Mouse (Mus musculus) hindbrain, embryonic 12.5 days (tissue): Measurements from ENCODE around the gene Rrp12. TPM values are rescaled to one million over a fixed set of nuclear protein-coding genes. Genes with fewer than 3 reads are reported as not detected.
A peak's percentile ranks its signal among the peaks of the same experiment; 100 is the strongest.
"Not testable (repeated sequence)": the region's sequence is repeated elsewhere in the genome, so short reads cannot be mapped to it uniquely, and the experiment has no call there.

Experiments used
- ATAC-seq: fragments of 200-750 bp; cut with Nextera tagmentation; 2 replicates; pipeline ENCODE4 v1.8.0; 2017; ENCODE audit warnings: moderate TSS enrichment; ENCODE audit not compliant: low FRiP score
- H3K27ac ChIP-seq: fragments of 300-500 bp; sonication (generic); 2 replicates; pipeline ENCODE4 v1.5.1; 2016; ENCODE audit warnings: mild to moderate bottlenecking
- H3K27me3 ChIP-seq: fragments of 300-500 bp; sonication (generic); 2 replicates; pipeline ENCODE4 v1.6.1; 2016; ENCODE audit warnings: mild to moderate bottlenecking
- H3K36me3 ChIP-seq: fragments of 300-500 bp; sonication (generic); 2 replicates; pipeline ENCODE4 v1.6.1; 2016; ENCODE audit warnings: mild to moderate bottlenecking
- H3K4me1 ChIP-seq: fragments of 300-500 bp; sonication (generic); 2 replicates; pipeline ENCODE4 v1.6.1; 2016
- H3K4me2 ChIP-seq: fragments of 300-500 bp; sonication (generic); replicated peaks from 2 replicates; pipeline ENCODE4 v1.6.1; 2016; ENCODE audit warnings: mild to moderate bottlenecking
- H3K4me3 ChIP-seq: fragments of 300-500 bp; sonication (generic); 2 replicates; pipeline ENCODE4 v1.5.1; 2016; ENCODE audit warnings: mild to moderate bottlenecking
- H3K9ac ChIP-seq: fragments of 300-500 bp; sonication (generic); 2 replicates; pipeline ENCODE4 v1.6.1; 2016; ENCODE audit warnings: mild to moderate bottlenecking, moderate library complexity
- H3K9me3 ChIP-seq: fragments of 300-500 bp; sonication (generic); replicated peaks from 2 replicates; pipeline ENCODE4 v1.6.1; 2016; ENCODE audit warnings: mild to moderate bottlenecking
- whole genome bisulfite sequencing: fragments of 180-500 bp; shearing (Covaris S2); methylation state at CpG from one replicate; pipeline ENCODE4 v1.1.7; 2016; 5-methylcytosine and 5-hydroxymethylcytosine counted together
- polyA plus RNA-seq: library from polyadenylated mRNA; unstranded; fragments of >200 nt; fragmentation: Nextera tagmentation; extraction: Ambion mirVana; gene quantifications from 2 replicates; pipeline ENCODE4 v1.2.1, GENCODE M21; 2016

Gene Rrp12
- polyA plus RNA-seq, 1 experiment from 2014 or later = 20.9 TPM

DNA sequence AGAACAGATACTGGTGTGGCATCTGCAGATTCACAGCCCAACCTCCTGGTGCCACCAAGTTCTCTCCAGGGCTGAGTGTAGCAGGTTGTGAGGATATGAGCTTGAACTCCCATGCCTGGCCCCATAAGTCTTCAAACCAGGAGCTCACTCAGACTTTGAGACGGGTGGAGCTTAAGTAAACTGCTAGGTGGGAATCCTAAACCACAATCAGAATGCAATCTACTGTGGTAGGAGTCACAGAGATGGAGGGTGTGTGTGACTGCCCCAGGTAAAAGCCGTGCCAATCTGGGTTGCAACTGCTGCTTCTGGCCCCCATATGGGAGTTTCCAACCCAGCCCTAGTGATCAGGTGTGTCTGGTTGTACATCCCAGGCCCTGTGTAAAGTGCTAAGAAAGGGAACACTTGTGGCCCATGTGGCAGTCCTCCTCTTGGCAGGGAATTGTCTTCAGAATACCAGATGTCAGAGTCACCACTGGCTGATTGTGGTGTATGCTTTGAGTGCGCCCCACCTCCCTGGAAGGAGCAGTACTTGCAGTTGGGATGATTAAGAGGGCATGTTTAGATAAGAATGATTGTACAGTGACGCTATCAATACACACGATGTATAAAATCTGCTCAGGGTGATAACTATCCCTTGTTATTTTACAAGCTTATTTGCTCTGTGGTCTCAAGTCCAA, 38.7 kb downstream of the Rrp12 start:
- WGBS = 89% methylated on average over 5 of the region's 5 CpGs
- no peak for ATAC-seq

DNA sequence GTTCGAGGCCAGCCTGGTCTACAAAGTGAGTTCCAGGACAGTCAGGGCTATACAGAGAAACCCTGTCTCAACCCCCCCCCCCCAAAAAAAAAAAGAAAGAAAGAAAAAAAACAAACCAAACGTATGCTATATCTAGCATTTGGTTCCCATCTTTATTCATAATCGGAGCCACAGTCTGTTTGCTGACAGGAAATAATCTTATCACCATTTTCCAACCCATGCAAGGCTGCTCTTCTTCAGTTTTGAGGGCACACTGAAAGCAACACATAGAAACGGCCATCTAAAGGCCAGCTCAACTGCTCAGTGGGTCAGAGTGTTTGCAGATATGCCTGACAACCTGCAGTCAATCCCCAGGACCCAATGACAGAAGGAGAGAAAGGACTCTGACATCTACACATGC, 43.5 kb downstream of the Rrp12 start:
- H3K4me1 ChIP-seq = peaks cover 24% of the 10 kb centered on the region
- H3K36me3 ChIP-seq = no peaks in the 10 kb centered on the region
- no peak overlapping the region for H3K27ac ChIP-seq
- H3K9ac ChIP-seq = no peak overlapping the region
- WGBS = 85% methylated on average over 4 of the region's 4 CpGs
- H3K27me3 ChIP-seq = no peaks in the 10 kb centered on the region
- H3K9me3 ChIP-seq = no peaks in the 10 kb centered on the region
- no peak overlapping the region for H3K4me3 ChIP-seq
- no peak overlapping the region for H3K4me2 ChIP-seq
- ATAC-seq = no peak

More for the DNA sequence above, 38.7 kb downstream of the Rrp12 start:
- Histone ChIP-seq H3K36me3 (peaks cover 12% of the 10 kb centered on the region), H3K4me3 (no peak overlapping the region), H3K4me2 (no peak overlapping the region), H3K27ac (no peak overlapping the region), H3K9me3 (no peaks in the 10 kb centered on the region), H3K27me3 (no peaks in the 10 kb centered on the region), H3K4me1 (no peaks in the 10 kb centered on the region), H3K9ac (no peak overlapping the region)

DNA sequence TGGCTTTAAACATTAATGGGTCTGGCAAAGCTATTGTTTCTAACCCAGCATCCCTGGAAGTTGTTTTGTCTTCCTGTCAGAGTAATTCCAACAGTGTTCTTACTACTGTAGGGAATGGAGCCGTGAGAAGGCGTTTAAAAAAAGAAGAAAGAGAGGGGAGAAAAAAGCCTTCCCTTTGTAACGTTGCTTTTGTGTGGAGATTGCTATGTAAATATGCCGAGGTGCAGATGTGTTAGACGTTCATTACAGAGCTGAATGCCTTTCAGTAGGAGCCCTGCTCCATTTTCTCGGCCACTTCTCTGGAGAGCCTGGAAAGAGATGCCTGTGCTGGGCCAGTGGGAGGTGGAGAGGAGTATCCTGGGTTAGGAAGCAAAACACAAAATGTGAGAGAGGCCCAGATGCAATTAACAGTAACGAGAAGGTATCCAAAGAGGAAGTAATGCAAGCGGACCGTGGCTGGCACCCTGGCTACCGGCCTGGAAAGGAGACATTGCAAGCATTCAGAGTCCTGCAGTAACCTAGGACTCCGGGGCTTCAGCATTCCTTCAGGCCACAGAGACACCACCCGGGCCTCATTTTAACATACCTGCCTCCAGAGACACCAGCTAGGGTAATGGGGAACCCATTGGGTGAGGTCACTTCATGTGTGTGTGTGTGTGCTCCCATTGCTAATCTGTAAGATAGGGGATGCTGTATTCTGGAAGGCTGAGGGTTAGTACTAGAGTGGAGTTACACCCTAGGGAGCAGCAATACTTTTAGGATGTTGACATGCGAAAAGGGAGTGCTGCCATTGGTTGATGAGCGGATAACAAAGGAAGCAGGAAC, 45.0 kb downstream of the Rrp12 start:
- WGBS = 15% methylated on average over 14 of the region's 14 CpGs
- Histone ChIP-seq H3K9me3 (no peaks in the 10 kb centered on the region), H3K4me3 (no peak overlapping the region), H3K27me3 (no peaks in the 10 kb centered on the region), H3K4me1 (peaks cover 34% of the 10 kb centered on the region), H3K27ac (peak overlapping the region; percentile 85), H3K9ac (no peak overlapping the region; the same call in 1 of the 2 replicates), H3K4me2 (peak overlapping the region; percentile 29), H3K36me3 (no peaks in the 10 kb centered on the region)
- ATAC-seq = no peak

DNA sequence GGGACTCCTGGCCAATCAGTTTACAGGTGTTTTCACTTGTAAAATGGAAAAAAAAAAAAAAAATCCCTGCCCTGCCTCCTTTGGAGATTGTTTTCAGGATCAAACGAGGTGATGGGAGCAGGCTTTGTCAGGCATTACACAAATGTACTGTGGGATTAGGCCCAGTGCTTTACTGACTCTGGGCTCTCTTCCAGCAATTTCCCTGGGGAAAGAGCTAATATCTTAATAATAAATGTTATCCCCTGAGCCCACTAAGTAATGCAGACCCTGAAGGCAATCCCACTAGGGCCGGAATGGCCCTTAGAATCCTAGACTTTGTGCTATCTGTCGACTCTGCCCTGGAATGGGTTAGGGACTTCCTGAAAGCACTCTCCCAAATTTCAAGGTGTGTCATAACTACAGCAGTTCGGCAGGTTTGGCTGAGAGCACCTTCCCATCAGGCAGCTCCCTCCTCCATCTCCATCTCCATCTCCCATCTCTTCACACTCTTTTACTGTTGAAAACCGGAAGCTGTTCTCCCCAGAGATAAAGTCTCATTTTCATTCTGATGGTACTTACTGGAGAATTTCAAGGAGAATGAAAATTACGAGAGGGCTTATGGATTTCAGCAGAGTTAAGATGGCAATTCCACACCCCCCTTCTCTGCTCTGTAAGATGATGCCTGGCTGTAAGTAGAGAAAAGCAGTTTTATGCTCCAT, 45.8 kb downstream of the Rrp12 start:
- Histone ChIP-seq H3K9ac (no peak overlapping the region), H3K27me3 (no peaks in the 10 kb centered on the region), H3K36me3 (no peaks in the 10 kb centered on the region), H3K4me3 (no peak overlapping the region), H3K9me3 (no peaks in the 10 kb centered on the region), H3K4me1 (peaks cover 36% of the 10 kb centered on the region), H3K4me2 (peak overlapping the region; percentile 29; the same call in 1 of the 2 replicates), H3K27ac (peak overlapping the region; percentile 85)
- 18% methylated on average over 6 of the region's 6 CpGs for WGBS
- no peak for ATAC-seq

DNA sequence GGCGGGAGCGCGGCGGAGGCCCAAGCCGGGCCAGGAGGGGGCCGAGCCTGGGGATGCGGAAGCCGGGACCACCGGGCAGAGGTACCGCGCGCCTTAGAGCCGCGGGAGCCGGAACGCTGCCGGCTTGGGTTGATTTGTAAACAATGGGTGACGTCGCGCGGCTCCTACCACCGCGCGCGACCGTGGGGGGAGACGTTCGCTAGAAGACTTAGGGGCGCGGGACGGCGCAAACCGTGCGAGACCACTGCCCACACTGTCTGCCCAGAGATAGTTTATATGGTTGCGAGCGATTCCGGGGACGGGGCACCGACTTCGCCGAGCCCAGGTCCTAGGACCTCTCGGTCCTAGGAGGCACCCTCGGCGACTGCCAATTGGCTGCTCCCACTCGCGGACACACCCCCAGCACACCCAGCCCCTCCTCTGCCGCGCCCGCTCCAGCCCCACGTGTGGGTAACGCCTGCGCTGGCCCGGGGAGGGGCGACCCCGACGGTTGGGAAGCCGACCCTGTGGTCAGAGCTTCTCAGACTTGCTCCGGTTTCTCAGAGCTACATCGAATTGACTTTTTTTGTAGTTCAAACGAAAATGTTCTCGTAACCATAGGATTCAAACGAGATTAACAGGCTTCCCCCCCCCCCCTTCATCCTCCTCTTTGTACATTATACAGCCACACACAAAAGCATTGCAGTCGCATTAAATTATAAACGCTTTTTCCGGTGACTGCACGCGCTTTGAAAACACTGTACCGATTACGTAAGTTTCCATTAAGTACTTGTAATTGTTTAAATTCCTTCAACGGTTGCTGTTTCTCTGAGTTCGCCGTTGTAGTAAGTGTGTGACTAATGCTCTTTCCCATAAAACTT, 47.8 kb downstream of the Rrp12 start, which contains the start of gene Frat2:
Gene Frat2, minus strand, starts transcription at position 141 of the 860 bp plus-strand sequence.
- peak within 1 kb of the TSS; percentile 92 for H3K27ac ChIP-seq
- no peaks in the 10 kb centered on the region for H3K9me3 ChIP-seq
- H3K4me3 ChIP-seq = peak within 1 kb of the TSS; percentile 89
- no peaks in the 10 kb centered on the region for H3K36me3 ChIP-seq
- WGBS = 1% methylated on average over 72 of the region's 72 CpGs
- ATAC-seq = peak; percentile 95
- H3K27me3 ChIP-seq = no peaks in the 10 kb centered on the region
- H3K4me2 ChIP-seq = peak within 1 kb of the TSS; percentile 98
- H3K4me1 ChIP-seq = peaks cover 36% of the 10 kb centered on the region
- H3K9ac ChIP-seq = peak within 1 kb of the TSS; percentile 87

DNA sequence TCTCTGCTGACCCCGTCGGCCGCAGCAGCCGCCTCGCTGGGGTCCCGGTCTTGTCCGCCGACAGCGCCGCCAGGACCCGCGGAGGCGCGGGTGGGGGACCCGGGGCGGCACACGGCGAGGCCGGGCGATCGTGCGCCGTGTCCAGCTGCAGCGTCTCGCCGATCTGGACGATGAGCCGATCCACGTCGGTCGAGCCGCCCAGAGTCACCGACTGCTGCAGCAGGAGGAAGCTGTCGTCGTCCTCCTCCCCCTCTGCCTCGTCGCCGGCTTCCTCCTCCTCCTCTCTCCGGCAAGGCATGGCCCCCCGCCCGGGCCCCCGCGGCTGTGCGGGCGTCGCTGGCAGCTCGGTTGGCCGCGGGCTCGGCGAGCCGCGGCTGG, 48.4 kb downstream of the Rrp12 start:
- peak; percentile 70 for ATAC-seq
- peak overlapping the region; percentile 98 for H3K4me2 ChIP-seq
- H3K9ac ChIP-seq = peak overlapping the region; percentile 87
- peaks cover 36% of the 10 kb centered on the region for H3K4me1 ChIP-seq
- not testable (repeated sequence) for H3K36me3 ChIP-seq, H3K9me3 ChIP-seq, H3K27me3 ChIP-seq
- peak overlapping the region; percentile 92 for H3K27ac ChIP-seq
- peak overlapping the region; percentile 89 for H3K4me3 ChIP-seq
- WGBS = under 1% methylated on average over 42 of the region's 53 CpGs

DNA sequence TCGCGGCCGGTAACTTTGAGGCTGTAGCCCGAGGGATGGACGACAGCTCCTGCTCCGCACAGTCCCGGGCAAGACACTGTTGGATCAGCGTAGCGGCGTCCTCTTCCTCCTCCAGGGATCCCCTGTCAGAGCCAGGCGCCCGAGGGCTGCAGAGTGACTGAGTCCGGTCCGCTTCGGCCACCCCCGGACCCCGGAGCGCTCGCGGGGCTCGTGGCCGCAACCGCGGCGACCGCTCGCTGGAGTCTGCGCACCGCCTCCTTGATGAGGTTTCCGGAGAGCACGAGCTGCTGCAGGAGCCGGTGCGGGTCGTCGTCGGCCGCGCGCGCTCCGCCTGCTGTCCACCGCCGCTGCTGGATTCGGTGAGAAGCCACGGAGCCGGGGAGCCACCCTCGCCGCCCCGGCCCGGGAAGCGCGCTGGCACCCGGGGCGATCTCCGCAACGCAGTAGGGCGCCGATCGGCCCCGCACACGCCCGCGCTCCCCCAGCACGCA, 48.8 kb downstream of the Rrp12 start:
- 0 out of 2 replicates have a peak, but pooled peaks have one; percentile 1 for ATAC-seq
- H3K27me3 ChIP-seq = no peaks in the 10 kb centered on the region
- H3K4me3 ChIP-seq = peak overlapping the region; percentile 89
- peak overlapping the region; percentile 98 for H3K4me2 ChIP-seq
- no peaks in the 10 kb centered on the region for H3K9me3 ChIP-seq
- under 1% methylated on average over 63 of the region's 64 CpGs for WGBS
- H3K36me3 ChIP-seq = no peaks in the 10 kb centered on the region
- H3K9ac ChIP-seq = peak overlapping the region; percentile 87
- H3K27ac ChIP-seq = peak overlapping the region; percentile 92
- H3K4me1 ChIP-seq = peaks cover 36% of the 10 kb centered on the region

DNA sequence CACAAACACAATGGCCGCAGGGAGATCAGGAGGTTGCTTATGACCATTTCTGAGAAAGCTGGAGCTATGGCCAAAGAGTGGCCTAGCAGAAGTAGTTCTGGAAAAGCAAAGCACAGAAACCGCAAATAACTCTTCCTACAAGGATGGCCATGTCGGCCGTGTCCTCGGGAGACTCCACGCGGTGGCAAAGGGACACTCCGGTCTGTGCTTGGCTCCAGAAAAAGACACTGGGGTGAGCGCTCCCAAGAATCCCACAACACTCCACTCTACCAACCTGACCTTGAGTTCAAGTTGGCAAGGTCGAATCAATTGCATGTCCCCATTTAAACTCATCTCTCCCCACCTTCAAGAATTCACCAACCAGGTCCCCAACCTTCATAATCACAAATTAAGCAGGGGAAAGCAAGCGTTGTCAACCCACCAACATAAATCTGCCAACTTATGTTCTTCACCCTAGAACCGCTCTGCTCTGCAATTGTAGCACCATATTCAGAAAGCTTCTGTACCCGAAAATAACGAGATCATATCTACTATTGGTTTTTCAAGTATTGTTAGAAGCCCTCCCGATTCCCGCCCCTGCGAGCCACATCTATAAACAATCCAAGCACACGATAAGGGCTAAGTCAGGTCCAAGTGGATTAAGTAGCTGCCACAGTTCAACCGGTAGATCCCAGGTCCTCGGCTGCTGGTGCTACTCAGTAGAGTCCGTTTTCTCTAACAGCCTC, 49.4 kb downstream of the Rrp12 start:
- Histone ChIP-seq H3K9ac (peak overlapping the region; percentile 87), H3K27me3 (no peaks in the 10 kb centered on the region), H3K4me3 (peak overlapping the region; percentile 89), H3K9me3 (no peaks in the 10 kb centered on the region), H3K27ac (peak overlapping the region; percentile 92; the same call in 1 of the 2 replicates), H3K4me2 (peak overlapping the region; percentile 98), H3K4me1 (peaks cover 32% of the 10 kb centered on the region), H3K36me3 (no peaks in the 10 kb centered on the region)
- ATAC-seq = no peak
- WGBS = 12% methylated on average over 21 of the region's 21 CpGs

DNA sequence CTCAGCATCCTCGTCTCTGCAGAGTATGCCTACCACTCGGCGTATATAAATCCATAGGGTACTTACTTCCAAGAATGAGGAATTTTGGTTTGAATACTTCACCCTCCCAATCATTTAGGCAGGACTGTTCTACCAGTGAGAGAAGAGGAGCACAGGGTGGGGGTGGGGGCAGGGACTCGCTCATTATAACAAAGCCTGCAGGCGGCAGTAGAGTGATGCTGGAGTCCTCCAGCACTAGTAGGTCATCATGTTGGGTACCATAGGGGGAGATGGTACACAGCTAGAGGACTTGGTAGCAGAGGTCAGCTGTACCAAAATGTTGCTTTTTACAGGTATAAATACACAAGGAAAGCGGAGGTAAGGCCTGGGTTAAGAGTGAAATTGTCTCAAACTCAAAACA, 51.6 kb downstream of the Rrp12 start:
- Histone ChIP-seq H3K9ac (no peak overlapping the region), H3K9me3 (no peaks in the 10 kb centered on the region), H3K36me3 (no peaks in the 10 kb centered on the region), H3K27me3 (no peaks in the 10 kb centered on the region; the same call in 1 of the 2 replicates), H3K4me3 (no peak overlapping the region), H3K4me2 (no peak overlapping the region), H3K4me1 (peaks cover 12% of the 10 kb centered on the region), H3K27ac (no peak overlapping the region)
- WGBS = 85% methylated on average over 6 of the region's 6 CpGs
- no peak for ATAC-seq

DNA sequence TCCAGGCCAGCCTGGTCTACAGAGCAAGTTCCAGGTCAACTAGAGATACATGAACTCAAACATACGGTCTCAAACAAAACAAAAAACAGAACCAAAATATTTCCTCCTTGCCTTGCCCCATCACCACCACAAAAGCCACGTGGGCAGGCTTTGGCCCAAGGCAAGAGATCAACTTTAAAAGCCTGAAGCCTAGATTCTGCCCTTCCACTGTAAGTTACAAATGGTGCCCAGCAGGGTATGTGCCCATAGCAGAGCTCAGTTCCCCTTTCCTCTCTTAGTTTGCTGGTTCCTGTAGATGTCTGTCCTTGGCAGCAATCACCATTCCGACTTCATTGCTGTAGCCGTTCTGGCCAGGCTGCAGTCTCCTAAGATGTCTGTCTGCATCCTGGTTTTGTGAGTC, 53.3 kb downstream of the Rrp12 start:
- no peaks in the 10 kb centered on the region; the same call in 1 of the 2 replicates for H3K27me3 ChIP-seq
- no peaks in the 10 kb centered on the region for H3K9me3 ChIP-seq

DNA sequence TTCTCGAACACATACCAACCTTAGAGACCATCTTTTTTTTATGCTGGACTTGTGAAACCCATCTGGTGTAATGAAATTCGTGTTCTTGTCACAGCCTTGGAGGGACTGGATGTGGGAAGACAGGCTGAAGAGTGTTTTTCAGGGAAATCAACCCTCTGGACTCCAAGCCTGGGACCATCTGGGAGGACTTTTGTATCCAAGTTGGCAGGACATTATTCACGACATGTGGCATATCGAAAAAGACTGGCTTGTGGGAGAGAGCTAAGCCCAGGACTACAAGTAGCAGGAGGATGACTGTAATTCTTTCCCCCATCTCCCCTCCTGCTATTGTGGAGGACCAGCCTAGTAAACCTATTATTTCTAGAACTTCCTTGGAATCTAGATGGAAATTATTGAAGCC, 53.8 kb downstream of the Rrp12 start:
- Histone ChIP-seq H3K4me1 (peaks cover 12% of the 10 kb centered on the region), H3K36me3 (no peaks in the 10 kb centered on the region), H3K27ac (no peak overlapping the region), H3K4me3 (no peak overlapping the region), H3K27me3 (no peaks in the 10 kb centered on the region; the same call in 1 of the 2 replicates), H3K9ac (no peak overlapping the region), H3K9me3 (no peaks in the 10 kb centered on the region), H3K4me2 (no peak overlapping the region)
- ATAC-seq = no peak
- WGBS = 88% methylated on average over 4 of the region's 4 CpGs

More for the DNA sequence above, 53.3 kb downstream of the Rrp12 start:
- Histone ChIP-seq H3K4me2 (no peak overlapping the region), H3K36me3 (no peaks in the 10 kb centered on the region), H3K4me1 (peaks cover 12% of the 10 kb centered on the region), H3K4me3 (no peak overlapping the region), H3K27ac (no peak overlapping the region), H3K9ac (no peak overlapping the region)
- 84% methylated on average over 4 of the region's 4 CpGs for WGBS
- no peak for ATAC-seq
